Mouse (Mus musculus) CH12.LX (cell line): ENCODE data around the gene Lpin1.

ENCODE experiments used
- CTCF ChIP-seq, 2 experiments: IDR thresholded peaks in 1 of 2; conservative IDR thresholded peaks in 1 of 2; 2 replicates each; pipeline ENCODE4 v1.5.1; 2011 to 2012; ENCODE audit warnings: low read depth in 2 of 2, low read length in 2 of 2, improper control_type of control experiment in 1 of 2, inconsistent platforms in 1 of 2, mild to moderate bottlenecking in 1 of 2, moderate library complexity in 1 of 2
- IRF4 ChIP-seq: IDR thresholded peaks from 2 replicates; pipeline ENCODE4 v1.6.1; 2014; ENCODE audit warnings: low read depth, mild to moderate bottlenecking, inconsistent platforms, low read length, improper control_type of control experiment
- MXI1 ChIP-seq: IDR thresholded peaks from 2 replicates; pipeline ENCODE4 v1.6.1; 2011; ENCODE audit warnings: mild to moderate bottlenecking, low read depth, low read length, improper control_type of control experiment
- RAD21 ChIP-seq: IDR thresholded peaks from 2 replicates; pipeline ENCODE4 v1.6.1; 2011; ENCODE audit warnings: low read depth, mild to moderate bottlenecking, low read length, improper control_type of control experiment, moderate library complexity
- TCF12 ChIP-seq: IDR thresholded peaks from 2 replicates; pipeline ENCODE4 v1.6.1; 2014; ENCODE audit warnings: low read depth, mild to moderate bottlenecking, inconsistent platforms, low read length, improper control_type of control experiment
- ZNF384 ChIP-seq: IDR thresholded peaks from 2 replicates; pipeline ENCODE4 v1.6.1; 2012; ENCODE audit warnings: low read depth, low read length, improper control_type of control experiment, inconsistent platforms

DNA sequence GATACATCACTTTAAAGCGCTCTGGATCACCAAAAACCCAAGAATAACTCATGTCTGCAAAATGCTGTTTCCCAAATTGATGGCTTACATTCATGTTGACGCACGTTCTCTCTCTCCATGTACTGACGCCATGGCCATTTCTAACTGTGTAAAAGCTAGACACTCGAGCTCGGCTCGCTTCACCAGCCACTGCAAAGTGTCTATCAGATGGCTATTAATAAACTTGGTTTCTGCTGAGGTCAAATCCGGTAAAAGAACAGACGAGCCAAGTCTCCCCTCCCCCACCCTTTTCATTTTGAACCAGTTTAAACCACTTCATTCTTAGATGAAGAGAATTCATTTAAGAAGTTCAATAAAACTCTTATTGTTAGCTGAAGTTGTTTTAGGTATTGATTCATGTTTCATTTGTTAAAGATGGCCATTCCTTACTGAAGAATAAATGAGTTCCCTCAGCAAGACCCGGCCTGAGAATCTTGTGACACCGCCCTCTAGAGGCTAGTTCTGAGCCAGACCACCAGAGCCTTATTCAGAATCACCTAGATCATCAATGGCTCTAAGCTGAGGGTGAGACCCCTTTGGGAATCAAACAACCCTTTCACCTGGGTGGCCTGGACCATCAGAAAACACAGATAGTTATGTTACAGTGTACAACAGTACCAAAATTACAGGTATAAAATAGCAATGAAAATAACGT, 28.5 kb upstream of the Lpin1 start:
- TF ChIP-seq IRF4 (no peak), RAD21 (peak; percentile 15), CTCF (conservative IDR thresholded peaks at IDR 0.05 in 1 of 2, IDR thresholded peaks at IDR 0.05 in 1 of 2; ENCODE audit: low read depth in 2 of 2, low read length in 2 of 2) (peak; percentile 46 to 73; a peak in 3 of 4 replicates), ZNF384 (no peak), MXI1 (no peak), TCF12 (no peak)
